Mouse (Mus musculus): ENCODE measurements around the gene Esrra. TPM values are rescaled to one million over a fixed set of nuclear protein-coding genes. Genes with fewer than 3 reads are reported as not detected.

Esrra gene
- polyA plus RNA-seq, 1 experiment from 2014 or later: 23.0 TPM

DNA sequence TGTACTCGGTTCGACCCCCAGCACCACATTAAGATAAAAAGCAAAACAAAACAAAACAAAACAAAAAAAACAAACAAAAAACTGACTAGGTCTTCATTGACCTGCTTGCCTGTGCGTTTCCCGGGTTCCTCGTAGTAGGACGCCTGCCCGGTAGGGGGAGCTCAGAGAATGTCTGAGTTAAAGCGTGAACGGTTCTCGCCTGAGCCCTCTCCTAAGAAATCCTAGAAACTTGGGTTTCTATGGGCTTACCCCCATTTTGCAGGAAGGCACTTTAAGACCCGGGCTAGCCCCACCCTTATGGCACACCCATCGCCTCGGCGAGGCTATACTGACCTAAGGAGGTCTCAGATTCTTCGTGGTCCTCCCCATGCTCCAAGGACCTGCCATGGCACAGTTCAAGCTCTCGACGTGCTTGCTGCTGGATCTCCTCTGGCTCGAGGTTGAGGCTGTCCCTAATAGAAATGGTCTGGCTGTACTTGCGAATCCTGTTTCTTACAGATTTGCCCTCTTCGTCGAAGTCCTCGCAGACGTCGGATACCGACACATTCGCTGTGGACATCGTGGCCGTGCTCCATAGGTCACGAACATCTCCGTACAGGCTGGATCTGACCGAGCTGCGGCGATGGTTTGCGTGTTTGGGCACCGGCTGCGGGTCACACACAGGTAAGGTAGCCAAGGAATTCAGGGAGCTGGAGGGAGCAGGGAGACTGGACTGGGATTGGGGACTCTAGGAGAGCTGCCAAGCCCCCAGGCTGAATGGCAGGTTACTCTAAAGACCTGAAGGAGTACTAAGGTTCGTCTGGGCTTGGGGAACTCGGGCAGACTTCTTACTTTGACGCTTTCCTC lies 3.1 kb upstream of the Esrra start:
- Histone ChIP-seq H3K4me1 (replicated peaks; ENCODE audit: insufficient read depth, low read length) (peaks cover 9% of the 10 kb centered on the region), H3K27ac (no peak overlapping the region), H3K9ac (ENCODE audit: low read depth, low read length) (no peak overlapping the region), H3K4me3 (replicated peaks; ENCODE audit: low read depth, low read length) (peak overlapping the region; percentile 1), H3K36me3 (ENCODE audit: insufficient read depth, low read length) (no peaks in the 10 kb centered on the region), H3K9me3 (replicated peaks; ENCODE audit: low read length) (no peaks in the 10 kb centered on the region), H3K4me2 (ENCODE audit: low read length) (peak overlapping the region; percentile 44), H3K27me3 (ENCODE audit: insufficient read depth, low read length) (peaks cover 30% of the 10 kb centered on the region)
- TF ChIP-seq CTCF (IDR thresholded peaks at IDR 0.05; ENCODE audit: low read depth): peak; percentile 77
- WGBS: 3% methylated on average over 39 of the region's 39 CpGs
- ATAC-seq (replicated peaks; ENCODE audit: low FRiP score, low read depth): no peak
- peak; percentile 87 for DNase-seq (ENCODE audit: low spot score)

GRCm38 (mm10) chr19:6922901-6923735 lies 1.5 kb upstream of the Esrra start:
- WGBS: 62% methylated on average over 6 of the region's 6 CpGs
- Histone ChIP-seq H3K4me1 (replicated peaks; ENCODE audit: insufficient read depth, low read length) (peaks cover 9% of the 10 kb centered on the region), H3K4me2 (ENCODE audit: low read length) (no peak overlapping the region; the same call in 1 of the 2 replicates), H3K27me3 (ENCODE audit: insufficient read depth, low read length) (peaks cover 27% of the 10 kb centered on the region), H3K9me3 (replicated peaks; ENCODE audit: low read length) (no peaks in the 10 kb centered on the region), H3K27ac (0 out of 2 replicates have a peak overlapping the region, but pooled peaks have one; percentile 62), H3K4me3 (replicated peaks; ENCODE audit: low read depth, low read length) (no peak overlapping the region), H3K36me3 (ENCODE audit: insufficient read depth, low read length) (no peaks in the 10 kb centered on the region), H3K9ac (ENCODE audit: low read depth, low read length) (0 out of 2 replicates have a peak overlapping the region, but pooled peaks have one; percentile 52)
- no peak for TF ChIP-seq CTCF (IDR thresholded peaks at IDR 0.05; ENCODE audit: low read depth)
- ATAC-seq (replicated peaks; ENCODE audit: low FRiP score, low read depth): no peak
- DNase-seq (ENCODE audit: low spot score): no peak

DNA sequence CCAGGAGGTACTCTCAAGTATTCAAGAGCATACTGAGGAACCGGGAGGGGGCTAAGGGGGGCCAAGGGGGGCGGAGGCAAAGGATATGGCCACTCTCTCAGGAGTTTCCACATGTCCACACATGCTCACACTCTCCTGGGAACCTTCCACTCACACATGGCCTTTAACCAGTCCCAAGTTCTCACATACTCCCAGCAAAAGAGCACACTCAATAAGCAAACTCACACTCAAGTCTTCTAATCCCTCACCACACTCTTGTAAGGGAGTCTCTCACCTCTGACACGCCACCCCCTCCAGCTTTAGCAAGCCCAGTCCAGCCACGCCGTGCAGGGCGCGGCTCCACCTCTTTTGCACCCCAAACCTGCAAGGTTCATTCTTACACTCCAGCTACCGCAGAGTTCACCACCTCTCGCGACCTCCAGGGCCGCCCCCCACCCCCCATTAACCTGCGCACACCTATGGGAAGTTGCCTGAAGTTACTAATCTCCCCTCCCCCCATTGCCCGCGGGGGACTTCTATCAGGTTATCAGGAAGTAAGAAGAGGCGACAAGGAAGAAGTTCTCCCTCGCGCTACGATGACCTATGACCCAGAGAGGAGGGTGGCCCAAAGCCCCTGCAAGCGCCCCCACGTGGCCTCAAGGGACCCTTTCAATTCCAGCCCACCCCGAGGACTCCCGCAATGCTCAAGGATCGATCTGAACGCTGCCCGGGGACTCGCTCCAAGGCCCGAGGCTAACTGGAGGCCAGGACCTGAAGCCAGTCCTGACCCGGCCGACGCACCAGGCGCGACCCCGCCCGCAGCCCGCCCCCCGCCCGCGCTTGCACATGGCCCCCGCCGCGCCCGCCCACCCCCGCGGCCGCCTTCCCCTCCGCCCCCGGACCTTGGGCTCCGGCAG lies 624 bp downstream of the Esrra start:
- H3K36me3 ChIP-seq (ENCODE audit: insufficient read depth, low read length): no peaks in the 10 kb centered on the region
- H3K9me3 ChIP-seq (replicated peaks; ENCODE audit: low read length): no peaks in the 10 kb centered on the region
- ATAC-seq (replicated peaks; ENCODE audit: low FRiP score, low read depth): peak; percentile 0; the same call in 1 of the 2 replicates
- no peak for DNase-seq (ENCODE audit: low spot score)
- peak overlapping the region; percentile 92 for H3K27ac ChIP-seq
- H3K4me3 ChIP-seq (replicated peaks; ENCODE audit: low read depth, low read length): peak overlapping the region; percentile 77
- WGBS: 1% methylated on average over 44 of the region's 48 CpGs
- H3K27me3 ChIP-seq (ENCODE audit: insufficient read depth, low read length): peaks cover 12% of the 10 kb centered on the region
- peak; percentile 34; the same call in 1 of the 2 replicates for TF ChIP-seq CTCF (IDR thresholded peaks at IDR 0.05; ENCODE audit: low read depth)
- H3K4me2 ChIP-seq (ENCODE audit: low read length): peak overlapping the region; percentile 97
- H3K9ac ChIP-seq (ENCODE audit: low read depth, low read length): peak overlapping the region; percentile 85
- peaks cover 9% of the 10 kb centered on the region for H3K4me1 ChIP-seq (replicated peaks; ENCODE audit: insufficient read depth, low read length)

GRCm38 (mm10) chr19:6919876-6920740 lies 1.5 kb downstream of the Esrra start:
- no peak for TF ChIP-seq CTCF (IDR thresholded peaks at IDR 0.05; ENCODE audit: low read depth)
- Histone ChIP-seq H3K36me3 (ENCODE audit: insufficient read depth, low read length) (no peaks in the 10 kb centered on the region), H3K27me3 (ENCODE audit: insufficient read depth, low read length) (peaks cover 3% of the 10 kb centered on the region; the same call in 1 of the 2 replicates), H3K4me1 (replicated peaks; ENCODE audit: insufficient read depth, low read length) (peaks cover 9% of the 10 kb centered on the region), H3K9ac (ENCODE audit: low read depth, low read length) (peak overlapping the region; percentile 85), H3K9me3 (replicated peaks; ENCODE audit: low read length) (no peaks in the 10 kb centered on the region), H3K4me3 (replicated peaks; ENCODE audit: low read depth, low read length) (peak overlapping the region; percentile 77), H3K4me2 (ENCODE audit: low read length) (peak overlapping the region; percentile 97), H3K27ac (peak overlapping the region; percentile 92)
- DNase-seq (ENCODE audit: low spot score) (peak; percentile 65), ATAC-seq (replicated peaks; ENCODE audit: low FRiP score, low read depth) (peak; percentile 31)
- 27% methylated on average over 8 of the region's 8 CpGs for WGBS

- no peak for DNase-seq (ENCODE audit: low spot score)
- Histone ChIP-seq H3K4me2 (ENCODE audit: low read length) (no peak overlapping the region), H3K9ac (ENCODE audit: low read depth, low read length) (no peak overlapping the region)
Observed at GRCm38 (mm10) chr19:6919431-6919830, 2.2 kb downstream of the Esrra start.

More at GRCm38 (mm10) chr19:6919431-6919830, 2.2 kb downstream of the Esrra start:
- peaks cover 9% of the 10 kb centered on the region for H3K4me1 ChIP-seq (replicated peaks; ENCODE audit: insufficient read depth, low read length)
- no peak overlapping the region for H3K4me3 ChIP-seq (replicated peaks; ENCODE audit: low read depth, low read length)
- H3K27ac ChIP-seq: peak overlapping the region; percentile 92
- H3K27me3 ChIP-seq (ENCODE audit: insufficient read depth, low read length): no peaks in the 10 kb centered on the region; the same call in 1 of the 2 replicates
- H3K9me3 ChIP-seq (replicated peaks; ENCODE audit: low read length): no peaks in the 10 kb centered on the region
- ATAC-seq (replicated peaks; ENCODE audit: low FRiP score, low read depth): no peak
- no peak for TF ChIP-seq CTCF (IDR thresholded peaks at IDR 0.05; ENCODE audit: low read depth)
- H3K36me3 ChIP-seq (ENCODE audit: insufficient read depth, low read length): no peaks in the 10 kb centered on the region

Data from kidney, postnatal 0 days (tissue).